Comparison of ENCODE assay signal across 19 mouse cellular contexts in the genomic region with DNA sequence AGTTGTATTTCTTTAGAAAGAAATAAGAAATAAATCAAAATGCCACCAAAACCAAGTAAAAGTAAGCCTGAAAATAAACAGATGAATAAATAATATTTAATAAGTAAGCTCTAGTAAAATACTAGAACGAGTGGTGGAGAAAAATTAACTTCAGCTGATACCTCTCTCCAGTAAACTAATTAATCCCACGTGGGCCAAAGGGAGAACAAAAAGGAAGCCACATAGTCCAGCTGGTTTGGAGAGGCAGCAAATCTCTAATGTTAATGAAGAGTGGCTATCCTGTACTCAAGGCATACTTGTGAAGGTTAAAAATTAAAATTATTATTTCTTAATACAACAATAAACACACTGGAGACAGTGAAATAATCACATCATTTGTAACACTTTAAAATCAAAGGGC. TPM values are rescaled to one million over a fixed set of nuclear protein-coding genes. Genes with fewer than 3 reads are reported as not detected.
DNase-seq lines count a peak whose midpoint lies in the region; ATAC-seq lines count a peak whose summit lies in the region.
"Had no signal": no experiment of that assay in that cellular context is flagged by ENCODE, and none has a peak within 500 bp of the region (broad histone marks: within the 10 kb centered on the region; RNA-seq: fewer than 3 reads in every experiment).

No protein-coding gene starts in this region.

- H3K27me3 ChIP-seq in heart, embryonic 12.5 days (replicated peaks) = no peaks in the 10 kb centered on the region
- H3K27me3 ChIP-seq in hindbrain, embryonic 11.5 days (ENCODE audit: control insufficient read depth, insufficient read depth, low read length) = no peaks in the 10 kb centered on the region
- no peaks in the 10 kb centered on the region for H3K27me3 ChIP-seq in hindbrain, embryonic 13.5 days
- H3K27me3 ChIP-seq in midbrain, embryonic 11.5 days (ENCODE audit: control insufficient read depth, insufficient read depth, low read length) = no peaks in the 10 kb centered on the region
- H3K27me3 ChIP-seq in midbrain, embryonic 13.5 days = no peaks in the 10 kb centered on the region
- no peaks in the 10 kb centered on the region for H3K27me3 ChIP-seq in limb, embryonic 10.5 days (ENCODE audit: low read depth, poor library complexity, severe bottlenecking)
- H3K27me3 ChIP-seq: liver, embryonic 15.5 days; Patski had no signal

- no peak overlapping the region for H3K9ac ChIP-seq in heart, embryonic 12.5 days
- no peak overlapping the region for H3K9ac ChIP-seq in hindbrain, embryonic 11.5 days (ENCODE audit: low read depth, low read length)
- H3K9ac ChIP-seq in hindbrain, embryonic 13.5 days = no peak overlapping the region
- no peak overlapping the region for H3K9ac ChIP-seq in midbrain, embryonic 11.5 days (ENCODE audit: low read length)
- no peak overlapping the region for H3K9ac ChIP-seq in midbrain, embryonic 13.5 days (replicated peaks)
- H3K9ac ChIP-seq: liver, embryonic 15.5 days had no signal

- intact Hi-C loops in heart, postnatal 25 days (cut with DNase I) = no loop called here

- H3K36me3 ChIP-seq in heart, embryonic 12.5 days = peaks cover 6% of the 10 kb centered on the region; the same call in 1 of the 2 replicates
- H3K36me3 ChIP-seq in hindbrain, embryonic 11.5 days (ENCODE audit: control insufficient read depth, insufficient read depth, low read length) = no peaks in the 10 kb centered on the region
- no peaks in the 10 kb centered on the region for H3K36me3 ChIP-seq in hindbrain, embryonic 13.5 days
- no peaks in the 10 kb centered on the region for H3K36me3 ChIP-seq in midbrain, embryonic 11.5 days (ENCODE audit: control insufficient read depth, insufficient read depth, low read length)
- no peaks in the 10 kb centered on the region for H3K36me3 ChIP-seq in midbrain, embryonic 13.5 days
- H3K36me3 ChIP-seq in limb, embryonic 10.5 days = peaks cover 11% of the 10 kb centered on the region

- H3K9me3 ChIP-seq in heart, embryonic 12.5 days (replicated peaks) = no peaks in the 10 kb centered on the region
- H3K9me3 ChIP-seq in hindbrain, embryonic 11.5 days (ENCODE audit: control insufficient read depth, low read length) = no peaks in the 10 kb centered on the region
- no peaks in the 10 kb centered on the region for H3K9me3 ChIP-seq in hindbrain, embryonic 13.5 days
- H3K9me3 ChIP-seq in midbrain, embryonic 11.5 days (ENCODE audit: control insufficient read depth, low read length) = no peaks in the 10 kb centered on the region
- H3K9me3 ChIP-seq in midbrain, embryonic 13.5 days = no peaks in the 10 kb centered on the region
- no peaks in the 10 kb centered on the region for H3K9me3 ChIP-seq in limb, embryonic 10.5 days (replicated peaks)
- H3K9me3 ChIP-seq: liver, embryonic 15.5 days had no signal

- no peak for DNase-seq in heart, postnatal 25 days (ENCODE audit: low spot score)
- no peak for DNase-seq in hindbrain, embryonic 11.5 days (ENCODE audit: low spot score)
- DNase-seq in midbrain, embryonic 11.5 days (ENCODE audit: low spot score, missing footprints) = peak; percentile 76
- DNase-seq in limb, embryonic 10.5 days (ENCODE audit: low spot score) = no peak
- DNase-seq: cerebellum, adult 11 months; cerebellum, adult 9-11 months; left cerebral cortex, postnatal 4 days; liver; midbrain, embryonic 14.5 days; right cerebral cortex, adult 18-20 months; right cerebral cortex, postnatal 4 days; thymus, postnatal 14 days had no signal

- 60% methylated on average over 2 of the region's 2 CpGs for WGBS in heart, embryonic 12.5 days
- WGBS in hindbrain, embryonic 11.5 days = 54% methylated on average over 2 of the region's 2 CpGs
- 48% methylated on average over 2 of the region's 2 CpGs for WGBS in hindbrain, embryonic 13.5 days
- 78% methylated on average over 2 of the region's 2 CpGs for WGBS in midbrain, embryonic 11.5 days
- 57% methylated on average over 2 of the region's 2 CpGs for WGBS in midbrain, embryonic 13.5 days
- WGBS in limb, embryonic 10.5 days = 21% methylated on average over 2 of the region's 2 CpGs

- H3K4me1 ChIP-seq in heart, embryonic 12.5 days (replicated peaks) = peaks cover 17% of the 10 kb centered on the region
- no peaks in the 10 kb centered on the region for H3K4me1 ChIP-seq in hindbrain, embryonic 11.5 days (replicated peaks; ENCODE audit: control insufficient read depth, insufficient read depth, low read length)
- peaks cover 10% of the 10 kb centered on the region for H3K4me1 ChIP-seq in hindbrain, embryonic 13.5 days (replicated peaks)
- 0 out of 2 replicates have a peak, but pooled peaks cover 3% of the 10 kb centered on the region for H3K4me1 ChIP-seq in midbrain, embryonic 11.5 days (ENCODE audit: control insufficient read depth, insufficient read depth, low read length)
- peaks cover 24% of the 10 kb centered on the region for H3K4me1 ChIP-seq in midbrain, embryonic 13.5 days (replicated peaks)
- H3K4me1 ChIP-seq in limb, embryonic 10.5 days = peaks cover 16% of the 10 kb centered on the region

- no peak for ATAC-seq in heart, embryonic 12.5 days (ENCODE audit: insufficient number of reproducible peaks, low FRiP score)
- ATAC-seq in hindbrain, embryonic 11.5 days (ENCODE audit: low FRiP score) = no peak
- ATAC-seq in hindbrain, embryonic 13.5 days (ENCODE audit: low FRiP score) = no peak
- no peak for ATAC-seq in midbrain, embryonic 11.5 days (ENCODE audit: low FRiP score)
- no peak for ATAC-seq in midbrain, embryonic 13.5 days
- ATAC-seq: intestine, postnatal 0 days; Patski had no signal

- H3K4me2 ChIP-seq in heart, embryonic 12.5 days = peak overlapping the region; percentile 58
- H3K4me2 ChIP-seq in hindbrain, embryonic 11.5 days (replicated peaks; ENCODE audit: low read depth, low read length) = no peak overlapping the region
- no peak overlapping the region for H3K4me2 ChIP-seq in hindbrain, embryonic 13.5 days
- H3K4me2 ChIP-seq in midbrain, embryonic 11.5 days = no peak overlapping the region
- H3K4me2 ChIP-seq in midbrain, embryonic 13.5 days (replicated peaks) = no peak overlapping the region
- H3K4me2 ChIP-seq: liver, embryonic 15.5 days had no signal

- peak overlapping the region; percentile 17 for H3K4me3 ChIP-seq in heart, embryonic 12.5 days
- H3K4me3 ChIP-seq in hindbrain, embryonic 11.5 days (ENCODE audit: low read depth, low read length) = no peak overlapping the region
- H3K4me3 ChIP-seq in hindbrain, embryonic 13.5 days = no peak overlapping the region
- no peak overlapping the region for H3K4me3 ChIP-seq in midbrain, embryonic 11.5 days (ENCODE audit: low read depth, low read length)
- no peak overlapping the region for H3K4me3 ChIP-seq in midbrain, embryonic 13.5 days (replicated peaks)
- H3K4me3 ChIP-seq in limb, embryonic 10.5 days = peak overlapping the region; percentile 28; the same call in 1 of the 2 replicates
- H3K4me3 ChIP-seq: liver, embryonic 15.5 days had no signal

- H3K27ac ChIP-seq in heart, embryonic 12.5 days (ENCODE audit: poor library complexity, severe bottlenecking) = peak overlapping the region; percentile 63; the same call in 1 of the 2 replicates
- peak overlapping the region; percentile 39; the same call in 1 of the 2 replicates for H3K27ac ChIP-seq in hindbrain, embryonic 11.5 days (ENCODE audit: low read depth, low read length)
- H3K27ac ChIP-seq in hindbrain, embryonic 13.5 days = no peak overlapping the region
- no peak overlapping the region for H3K27ac ChIP-seq in midbrain, embryonic 11.5 days (ENCODE audit: low read depth, low read length)
- H3K27ac ChIP-seq in midbrain, embryonic 13.5 days = no peak overlapping the region
- peak overlapping the region; percentile 72 for H3K27ac ChIP-seq in limb, embryonic 10.5 days
- H3K27ac ChIP-seq: kidney, postnatal 0 days; liver, embryonic 15.5 days had no signal

RNA-seq across cellular contexts. Expression of gene Uchl4, which starts 5.1 kb away (rescaled TPM):
- polyA plus RNA-seq in heart, embryonic 12.5 days (2016; fragmentation: Nextera tagmentation; extraction: Ambion mirVana) = 2.7 and 2.8 TPM in 2 replicates
- 1 to 10 TPM; 1.7 to 2.0 TPM for total RNA-seq in heart, postnatal 25 days (2021)
- polyA plus RNA-seq in hindbrain, embryonic 11.5 days (2014; fragmentation: Nextera tagmentation; extraction: Ambion mirVana) = 4.0 and 5.2 TPM in 2 replicates
- polyA plus RNA-seq in hindbrain, embryonic 13.5 days (2015; fragmentation: Nextera tagmentation; extraction: Ambion mirVana) = 2.9 and 3.1 TPM in 2 replicates
- polyA plus RNA-seq in midbrain, embryonic 11.5 days (2014; fragmentation: Nextera tagmentation; extraction: Ambion mirVana) = 1.8 and 2.6 TPM in 2 replicates
- 2.8 and 3.7 TPM in 2 replicates for polyA plus RNA-seq in midbrain, embryonic 13.5 days (2015; fragmentation: Nextera tagmentation; extraction: Ambion mirVana)
- polyA plus RNA-seq in limb, embryonic 10.5 days (2016; fragmentation: Nextera tagmentation; extraction: Ambion mirVana) = 3.5 and 3.7 TPM in 2 replicates

RNA-seq across cellular contexts. Expression of gene Map2k1, which starts 13.3 kb away (rescaled TPM):
- polyA plus RNA-seq in heart, embryonic 12.5 days (2016; fragmentation: Nextera tagmentation; extraction: Ambion mirVana) = 99.7 and 100 TPM in 2 replicates
- 10 to 100 TPM; 49.6 to 55.2 TPM for total RNA-seq in heart, postnatal 25 days (2021)
- 71.8 and 79.1 TPM in 2 replicates for polyA plus RNA-seq in hindbrain, embryonic 11.5 days (2014; fragmentation: Nextera tagmentation; extraction: Ambion mirVana)
- polyA plus RNA-seq in hindbrain, embryonic 13.5 days (2015; fragmentation: Nextera tagmentation; extraction: Ambion mirVana) = 51.2 and 52.0 TPM in 2 replicates
- polyA plus RNA-seq in midbrain, embryonic 11.5 days (2014; fragmentation: Nextera tagmentation; extraction: Ambion mirVana) = 78.2 and 78.8 TPM in 2 replicates
- polyA plus RNA-seq in midbrain, embryonic 13.5 days (2015; fragmentation: Nextera tagmentation; extraction: Ambion mirVana) = 41.6 and 46.6 TPM in 2 replicates
- 76.5 and 82.6 TPM in 2 replicates for polyA plus RNA-seq in limb, embryonic 10.5 days (2016; fragmentation: Nextera tagmentation; extraction: Ambion mirVana)

RNA-seq across cellular contexts. Expression of gene Tipin, which starts 41.3 kb away (rescaled TPM):
- polyA plus RNA-seq in heart, embryonic 12.5 days (2016; fragmentation: Nextera tagmentation; extraction: Ambion mirVana) = 130 and 133 TPM in 2 replicates
- 10 to 100 TPM in 1 of 2 experiments, 1 to 10 TPM in 1; 10.0 to 10.8 TPM for total RNA-seq in heart, postnatal 25 days (2021)
- 226 and 233 TPM in 2 replicates for polyA plus RNA-seq in hindbrain, embryonic 11.5 days (2014; fragmentation: Nextera tagmentation; extraction: Ambion mirVana)
- polyA plus RNA-seq in hindbrain, embryonic 13.5 days (2015; fragmentation: Nextera tagmentation; extraction: Ambion mirVana) = 88.3 and 90.3 TPM in 2 replicates
- 286 TPM in 2 replicates for polyA plus RNA-seq in midbrain, embryonic 11.5 days (2014; fragmentation: Nextera tagmentation; extraction: Ambion mirVana)
- 110 and 133 TPM in 2 replicates for polyA plus RNA-seq in midbrain, embryonic 13.5 days (2015; fragmentation: Nextera tagmentation; extraction: Ambion mirVana)
- polyA plus RNA-seq in limb, embryonic 10.5 days (2016; fragmentation: Nextera tagmentation; extraction: Ambion mirVana) = 299 and 311 TPM in 2 replicates

Comparison
In these comparisons a context has a peak if more than half of its experiments do, and no peak if none do; other contexts are left out.
1. H3K27ac ChIP-seq: peak in heart, embryonic 12.5 days (single experiment), hindbrain, embryonic 11.5 days (single experiment) and limb, embryonic 10.5 days (single experiment); none in hindbrain, embryonic 13.5 days (single experiment), midbrain, embryonic 11.5 days (single experiment) and midbrain, embryonic 13.5 days (single experiment).
2. H3K4me3 ChIP-seq: peak in heart, embryonic 12.5 days (single experiment) and limb, embryonic 10.5 days (single experiment); none in hindbrain, embryonic 11.5 days (single experiment), hindbrain, embryonic 13.5 days (single experiment), midbrain, embryonic 11.5 days (single experiment) and midbrain, embryonic 13.5 days (single experiment).